Mouse (Mus musculus) midbrain, embryonic 14.5 days (tissue): Measurements from ENCODE around the gene Prkce. TPM values are rescaled to one million over a fixed set of nuclear protein-coding genes. Genes with fewer than 3 reads are reported as not detected.

Experiments
- ATAC-seq: fragments of 200-750 bp; cut with Nextera tagmentation; 2 replicates; pipeline ENCODE4 v1.8.0; 2017; ENCODE audit warnings: moderate number of reproducible peaks, moderate library complexity; ENCODE audit not compliant: low FRiP score, low TSS enrichment
- DNase-seq: peaks from one replicate; pipeline ENCODE4 v3.0.0-alpha.2; 2015
- H3K27ac ChIP-seq: fragments of 300-500 bp; sonication (generic); replicated peaks from 2 replicates; pipeline ENCODE4 v1.5.1; 2014; ENCODE audit warnings: mild to moderate bottlenecking, low read depth, low read length, moderate library complexity
- H3K27me3 ChIP-seq: fragments of 300-500 bp; sonication (generic); 2 replicates; pipeline ENCODE4 v1.6.1; 2014; ENCODE audit warnings: low read length, control low read depth, mixed read lengths; ENCODE audit not compliant: control insufficient read depth, insufficient read depth
- H3K36me3 ChIP-seq: fragments of 300-500 bp; sonication (generic); 2 replicates; pipeline ENCODE4 v1.6.1; 2014; ENCODE audit warnings: low read length, control low read depth; ENCODE audit not compliant: control insufficient read depth, insufficient read depth
- H3K4me1 ChIP-seq: fragments of 300-500 bp; sonication (generic); 2 replicates; pipeline ENCODE4 v1.6.1; 2014; ENCODE audit warnings: mild to moderate bottlenecking, antibody characterized with exemption, low read length, control low read depth; ENCODE audit not compliant: control insufficient read depth, insufficient read depth
- H3K4me2 ChIP-seq: fragments of 300-500 bp; sonication (generic); 2 replicates; pipeline ENCODE4 v1.6.1; 2014; ENCODE audit warnings: mild to moderate bottlenecking, low read length, moderate library complexity
- H3K4me3 ChIP-seq: fragments of 300-500 bp; sonication (generic); replicated peaks from 2 replicates; pipeline ENCODE4 v1.5.1; 2014; ENCODE audit warnings: low read depth, low read length
- H3K9ac ChIP-seq: fragments of 300-500 bp; sonication (generic); replicated peaks from 2 replicates; pipeline ENCODE4 v1.6.1; 2014; ENCODE audit warnings: mild to moderate bottlenecking, low read length, moderate library complexity
- H3K9me3 ChIP-seq: fragments of 300-500 bp; sonication (generic); 2 replicates; pipeline ENCODE4 v1.6.1; 2016; ENCODE audit warnings: low read length, control low read depth, mixed read lengths; ENCODE audit not compliant: control insufficient read depth
- WGBS: fragments of 180-500 bp; shearing (Covaris S2); extraction: QIAGEN DNeasy Blood & Tissue Kit; methylation state at CpG from one replicate; pipeline ENCODE4 v1.1.7; 2014; 5-methylcytosine and 5-hydroxymethylcytosine counted together
- polyA plus RNA-seq: library from polyadenylated mRNA; unstranded; fragments of >200 nt; fragmentation: Nextera tagmentation; extraction: Ambion mirVana; gene quantifications from 2 replicates; pipeline ENCODE4 v1.2.1, GENCODE M21; 2014

Prkce gene
- polyA plus RNA-seq, 1 experiment from 2014 or later, result 25.4 TPM

DNA sequence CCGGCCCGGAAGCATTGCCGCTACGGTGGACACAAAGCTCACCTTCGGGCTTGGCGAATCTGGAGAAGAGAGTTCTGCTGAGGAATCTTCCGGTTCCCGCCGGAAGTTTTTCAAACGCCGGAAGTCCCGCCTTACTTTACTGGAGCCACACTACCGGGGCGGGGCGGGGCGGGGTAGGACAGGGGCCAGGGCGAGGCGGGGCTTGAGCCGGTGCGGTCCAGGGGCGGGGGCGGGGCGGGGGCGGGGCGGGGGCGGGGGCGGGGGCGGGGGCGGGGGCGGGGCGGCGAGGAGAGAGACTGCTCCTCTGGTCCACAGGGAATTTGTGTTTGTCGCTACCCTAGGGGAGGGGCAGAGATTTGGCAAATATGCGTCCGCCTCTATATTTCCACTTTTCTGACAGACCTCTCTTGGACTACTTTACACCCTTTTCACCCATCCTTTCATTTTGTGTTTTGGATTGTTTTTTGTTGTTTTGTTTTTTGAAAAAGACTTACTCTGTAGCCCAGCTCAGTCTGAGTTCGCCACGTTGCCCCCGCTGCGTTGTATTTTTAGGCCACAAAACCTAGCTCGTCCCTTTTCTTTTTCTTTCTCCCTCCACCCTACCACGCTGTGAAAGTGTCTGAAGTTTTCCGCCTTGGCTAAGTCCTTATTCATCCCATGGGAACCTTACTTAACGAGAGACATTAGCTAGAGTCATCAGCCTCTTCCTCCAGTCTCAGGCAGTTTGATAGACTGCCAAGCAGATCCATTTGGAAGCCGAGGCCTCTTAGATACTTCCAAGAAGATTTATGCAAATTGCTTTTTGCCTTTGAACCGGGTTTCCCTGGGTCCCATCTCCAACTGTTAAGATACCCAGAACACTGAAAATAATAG lies 22.3 kb upstream of the Prkce start, which contains the start of gene Srbd1:
TSS of gene Srbd1 (minus strand) at position 97 of the 873 bp plus-strand sequence.
- peak within 1 kb of the TSS; percentile 96 for H3K4me2 ChIP-seq
- DNase-seq (peak; percentile 97), ATAC-seq (peak; percentile 95)
- peak within 1 kb of the TSS; percentile 55 for H3K27ac ChIP-seq
- H3K9me3 ChIP-seq, result no peaks in the 10 kb centered on the region
- peak within 1 kb of the TSS; percentile 66 for H3K4me3 ChIP-seq
- H3K4me1 ChIP-seq, result peaks cover 13% of the 10 kb centered on the region
- H3K27me3 ChIP-seq, result no peaks in the 10 kb centered on the region
- 0 out of 2 replicates have a peak, but pooled peaks cover 5% of the 10 kb centered on the region for H3K36me3 ChIP-seq
- WGBS, result 1% methylated on average over 39 of the region's 45 CpGs
- peak within 1 kb of the TSS; percentile 59 for H3K9ac ChIP-seq

DNA sequence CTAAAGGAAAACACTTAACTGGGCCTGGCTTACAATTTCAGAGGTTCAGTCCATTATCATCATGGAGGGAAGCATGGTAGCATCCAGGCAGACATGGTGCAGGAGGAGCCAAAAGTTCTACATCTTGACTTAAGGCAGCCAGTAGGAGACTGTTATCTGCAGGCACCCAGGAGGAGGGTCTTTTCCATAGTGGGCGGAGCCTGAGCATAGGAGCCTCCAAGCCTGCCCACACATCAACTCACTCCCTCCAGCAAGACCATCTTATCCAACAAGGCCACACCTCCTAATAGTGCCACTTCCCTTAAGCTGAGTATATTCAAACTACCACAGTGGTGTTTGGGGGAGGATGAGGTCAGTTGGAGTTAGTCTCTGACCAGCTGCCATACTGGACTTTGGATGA lies 17.9 kb upstream of the Prkce start:
- H3K4me2 ChIP-seq, result no peak overlapping the region
- DNase-seq, result no peak
- WGBS, result 90% methylated on average over 1 of the region's 1 CpGs
- no peaks in the 10 kb centered on the region for H3K27me3 ChIP-seq
- no peak overlapping the region for H3K27ac ChIP-seq
- H3K9ac ChIP-seq, result no peak overlapping the region
- no peak for ATAC-seq
- H3K9me3 ChIP-seq, result no peaks in the 10 kb centered on the region
- H3K4me3 ChIP-seq, result no peak overlapping the region
- peaks cover 7% of the 10 kb centered on the region for H3K4me1 ChIP-seq
- no peaks in the 10 kb centered on the region for H3K36me3 ChIP-seq

DNA sequence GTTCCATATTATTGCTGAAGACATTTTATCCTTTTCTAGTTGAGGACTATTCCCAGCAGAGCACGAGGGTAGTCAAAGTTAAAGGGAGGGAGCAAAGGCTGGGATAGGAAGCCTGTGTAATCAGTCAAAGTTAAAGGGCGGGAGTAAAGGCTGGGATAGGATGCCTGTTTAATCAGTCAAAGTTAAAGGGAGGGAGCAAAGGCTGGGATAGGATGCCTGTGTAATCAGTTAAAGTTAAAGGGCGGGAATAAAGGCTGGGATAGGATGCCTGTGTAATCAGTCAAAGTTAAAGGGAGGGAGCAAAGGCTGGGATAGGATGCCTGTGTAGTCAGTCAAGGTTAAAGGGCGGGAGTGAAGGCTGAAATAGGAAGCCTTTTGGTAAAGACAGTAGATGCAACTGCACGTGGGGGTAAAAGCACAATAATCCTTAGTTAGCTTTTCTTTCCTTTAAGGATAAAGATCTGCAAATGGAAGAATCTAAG lies 16.7 kb upstream of the Prkce start:
- peak; percentile 93 for DNase-seq
- 11% methylated on average over 5 of the region's 5 CpGs for WGBS
- Histone ChIP-seq H3K9ac (no peak overlapping the region), H3K9me3 (no peaks in the 10 kb centered on the region), H3K36me3 (no peaks in the 10 kb centered on the region), H3K4me1 (peaks cover 1% of the 10 kb centered on the region; the same call in 1 of the 2 replicates), H3K4me3 (no peak overlapping the region), H3K4me2 (peak overlapping the region; percentile 40), H3K27me3 (no peaks in the 10 kb centered on the region), H3K27ac (no peak overlapping the region)
- ATAC-seq, result peak; percentile 94

GRCm38 (mm10) chr17:86156999-86157398 lies 10.6 kb upstream of the Prkce start:
- H3K36me3 ChIP-seq, result no peaks in the 10 kb centered on the region
- DNase-seq (no peak), ATAC-seq (no peak)
- no peak overlapping the region for H3K4me2 ChIP-seq
- H3K4me1 ChIP-seq, result no peaks in the 10 kb centered on the region
- WGBS, result 43% methylated on average over 6 of the region's 6 CpGs
- H3K9me3 ChIP-seq, result no peaks in the 10 kb centered on the region
- H3K9ac ChIP-seq, result no peak overlapping the region
- H3K27ac ChIP-seq, result no peak overlapping the region
- H3K4me3 ChIP-seq, result no peak overlapping the region
- H3K27me3 ChIP-seq, result no peaks in the 10 kb centered on the region

- H3K27ac ChIP-seq, result no peak overlapping the region
- 66% methylated on average over 15 of the region's 15 CpGs for WGBS
- no peak for DNase-seq
- H3K9ac ChIP-seq, result no peak overlapping the region
- H3K4me1 ChIP-seq, result 0 out of 2 replicates have a peak, but pooled peaks cover 6% of the 10 kb centered on the region
- no peak for ATAC-seq
- no peaks in the 10 kb centered on the region for H3K9me3 ChIP-seq
- no peak overlapping the region for H3K4me3 ChIP-seq
- H3K36me3 ChIP-seq, result no peaks in the 10 kb centered on the region
- no peaks in the 10 kb centered on the region for H3K27me3 ChIP-seq
- no peak overlapping the region for H3K4me2 ChIP-seq
These were observed 4.9 kb upstream of the Prkce start for GRCm38 (mm10) chr17:86162672-86163071.

GRCm38 (mm10) chr17:86164416-86164815 lies 3.2 kb upstream of the Prkce start:
- Histone ChIP-seq H3K9ac (no peak overlapping the region), H3K4me3 (no peak overlapping the region), H3K9me3 (no peaks in the 10 kb centered on the region), H3K27me3 (peaks cover 8% of the 10 kb centered on the region; the same call in 1 of the 2 replicates), H3K27ac (no peak overlapping the region), H3K4me2 (no peak overlapping the region), H3K4me1 (peaks cover 14% of the 10 kb centered on the region; the same call in 1 of the 2 replicates), H3K36me3 (no peaks in the 10 kb centered on the region)
- ATAC-seq (no peak), DNase-seq (no peak)
- WGBS, result 88% methylated on average over 7 of the region's 7 CpGs

DNA sequence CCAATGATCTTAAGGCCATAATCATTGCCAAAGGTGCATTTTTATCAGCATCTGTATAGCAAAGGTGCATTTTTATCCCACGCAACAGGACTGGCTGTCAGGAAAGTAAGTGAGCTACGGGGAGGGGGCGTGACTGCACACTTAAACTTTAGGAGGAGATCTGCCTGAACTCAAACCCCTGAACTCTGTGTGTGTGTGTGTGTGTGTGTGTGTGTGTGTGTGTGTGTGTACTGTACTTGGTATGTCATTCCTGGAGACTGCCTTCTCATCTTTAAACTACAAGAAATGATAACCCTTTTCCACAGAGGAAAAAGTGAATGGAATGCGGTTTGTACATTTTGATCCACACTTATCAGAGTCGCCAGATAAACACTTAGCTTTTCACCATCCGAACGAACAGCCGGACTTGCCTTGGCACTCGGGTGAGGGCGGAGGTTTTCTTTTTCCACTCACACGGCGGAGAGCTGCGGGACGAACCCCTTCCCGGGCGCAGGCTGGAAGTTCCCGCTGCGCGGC lies 1.5 kb upstream of the Prkce start:
- H3K4me3 ChIP-seq, result peak overlapping the region; percentile 67
- peak overlapping the region; percentile 85; the same call in 1 of the 2 replicates for H3K27ac ChIP-seq
- DNase-seq, result no peak
- peaks cover 8% of the 10 kb centered on the region; the same call in 1 of the 2 replicates for H3K27me3 ChIP-seq
- 2% methylated on average over 19 of the region's 19 CpGs for WGBS
- no peaks in the 10 kb centered on the region for H3K9me3 ChIP-seq
- peak overlapping the region; percentile 77 for H3K9ac ChIP-seq
- peak overlapping the region; percentile 95 for H3K4me2 ChIP-seq
- H3K4me1 ChIP-seq, result peaks cover 26% of the 10 kb centered on the region
- no peaks in the 10 kb centered on the region for H3K36me3 ChIP-seq
- ATAC-seq, result no peak

- Histone ChIP-seq H3K4me1 (peaks cover 27% of the 10 kb centered on the region), H3K27ac (peak overlapping the region; percentile 85), H3K4me3 (peak overlapping the region; percentile 67), H3K9ac (peak overlapping the region; percentile 77), H3K9me3 (no peaks in the 10 kb centered on the region), H3K36me3 (no peaks in the 10 kb centered on the region), H3K4me2 (peak overlapping the region; percentile 95), H3K27me3 (peaks cover 8% of the 10 kb centered on the region; the same call in 1 of the 2 replicates)
- peak; percentile 49 for ATAC-seq
- under 1% methylated on average over 46 of the region's 46 CpGs for WGBS
- peak; percentile 75 for DNase-seq
These were observed 842 bp upstream of the Prkce start for GRCm38 (mm10) chr17:86166567-86167319.
